Mouse (Mus musculus) E14TG2a.4 (cell line): ENCODE measurements at regions not wholly inside any gene's neighbourhood (a gene's known extent, or its start where the extent isn't known, plus 50 kb on each side); places are given as distances from the start of the nearest gene placed in this dataset.

Experiments
- CTCF ChIP-seq: conservative IDR thresholded peaks from 2 replicates; pipeline ENCODE4 v1.5.1; 2014; ENCODE audit warnings: low read length
- NANOG ChIP-seq: IDR thresholded peaks from 2 replicates; pipeline ENCODE4 v1.6.1; 2014; ENCODE audit warnings: borderline replicate concordance, low read length, mixed read lengths
- POU5F1 ChIP-seq: IDR thresholded peaks from 2 replicates; pipeline ENCODE4 v1.6.1; 2014; ENCODE audit warnings: low read length, borderline replicate concordance

- no peak for TF ChIP-seq CTCF
- no peak for TF ChIP-seq NANOG
- no peak for TF ChIP-seq POU5F1
These were observed 73.1 kb upstream of the Speer4f2 start for GRCm38 (mm10) chr5:17299846-17300245.
